Mouse (Mus musculus): Measurements from ENCODE around the gene Kalrn.

Gene Kalrn

GRCm38 (mm10) chr16:34029790-34030189, 543.5 kb downstream of the Kalrn start:
- DNase-seq, result peak; percentile 26 to 34

GRCm38 (mm10) chr16:34017241-34017640, 556.1 kb downstream of the Kalrn start:
- DNase-seq, result no peak

- DNase-seq, result no peak
Measured at GRCm38 (mm10) chr16:34011991-34012845, 561.1 kb downstream of the Kalrn start.

- DNase-seq, result no peak
Measured at GRCm38 (mm10) chr16:34009567-34009966, 563.8 kb downstream of the Kalrn start.

GRCm38 (mm10) chr16:34005986-34006385, 567.3 kb downstream of the Kalrn start:
- DNase-seq, result peak; percentile 48 to 62

GRCm38 (mm10) chr16:34004128-34004578, 569.2 kb downstream of the Kalrn start:
- peak; percentile 76 to 81 for DNase-seq

- no peak for DNase-seq
Measured at GRCm38 (mm10) chr16:34003566-34004127, 569.7 kb downstream of the Kalrn start.

GRCm38 (mm10) chr16:34000715-34001114, 572.6 kb downstream of the Kalrn start:
- DNase-seq, result no peak

GRCm38 (mm10) chr16:33999388-33999787, 573.9 kb downstream of the Kalrn start:
- DNase-seq, result peak; percentile 81 to 84

- peak; percentile 79 to 82 for DNase-seq
Measured at GRCm38 (mm10) chr16:33998011-33998410, 575.3 kb downstream of the Kalrn start.

- peak; percentile 79 to 85 for DNase-seq
Measured at GRCm38 (mm10) chr16:33996030-33996429, 577.3 kb downstream of the Kalrn start.

- DNase-seq, result peak; percentile 30 to 33
Measured at GRCm38 (mm10) chr16:33995496-33995895, 577.8 kb downstream of the Kalrn start.

GRCm38 (mm10) chr16:33994321-33994720, 579.0 kb downstream of the Kalrn start:
- peak; percentile 46 to 53 for DNase-seq

GRCm38 (mm10) chr16:33990712-33991111, 582.6 kb downstream of the Kalrn start:
- DNase-seq, result no peak

- DNase-seq, result no peak
Measured at GRCm38 (mm10) chr16:33989106-33989505, 584.2 kb downstream of the Kalrn start.

- peak; percentile 48 to 59 for DNase-seq
Measured at GRCm38 (mm10) chr16:33988358-33989012, 584.8 kb downstream of the Kalrn start.

GRCm38 (mm10) chr16:33986993-33987392, 586.3 kb downstream of the Kalrn start:
- no peak for DNase-seq

GRCm38 (mm10) chr16:33985372-33985771, 588.0 kb downstream of the Kalrn start:
- no peak for DNase-seq

GRCm38 (mm10) chr16:33983712-33984111, 589.6 kb downstream of the Kalrn start:
- no peak for DNase-seq

- no peak for DNase-seq
Measured at GRCm38 (mm10) chr16:33979855-33980254, 593.5 kb downstream of the Kalrn start.

GRCm38 (mm10) chr16:33967283-33967640, 606.1 kb downstream of the Kalrn start:
- peak in 1 of 2 experiments; percentile 38 for DNase-seq

GRCm38 (mm10) chr16:33966538-33967282, 606.6 kb downstream of the Kalrn start, which contains the start of gene Umps:
Umps (minus strand) TSS chr16:33967038.
- peak; percentile 94 to 95 for DNase-seq
